Comparison of ENCODE assay signal across 22 mouse cellular contexts in the genomic region with DNA sequence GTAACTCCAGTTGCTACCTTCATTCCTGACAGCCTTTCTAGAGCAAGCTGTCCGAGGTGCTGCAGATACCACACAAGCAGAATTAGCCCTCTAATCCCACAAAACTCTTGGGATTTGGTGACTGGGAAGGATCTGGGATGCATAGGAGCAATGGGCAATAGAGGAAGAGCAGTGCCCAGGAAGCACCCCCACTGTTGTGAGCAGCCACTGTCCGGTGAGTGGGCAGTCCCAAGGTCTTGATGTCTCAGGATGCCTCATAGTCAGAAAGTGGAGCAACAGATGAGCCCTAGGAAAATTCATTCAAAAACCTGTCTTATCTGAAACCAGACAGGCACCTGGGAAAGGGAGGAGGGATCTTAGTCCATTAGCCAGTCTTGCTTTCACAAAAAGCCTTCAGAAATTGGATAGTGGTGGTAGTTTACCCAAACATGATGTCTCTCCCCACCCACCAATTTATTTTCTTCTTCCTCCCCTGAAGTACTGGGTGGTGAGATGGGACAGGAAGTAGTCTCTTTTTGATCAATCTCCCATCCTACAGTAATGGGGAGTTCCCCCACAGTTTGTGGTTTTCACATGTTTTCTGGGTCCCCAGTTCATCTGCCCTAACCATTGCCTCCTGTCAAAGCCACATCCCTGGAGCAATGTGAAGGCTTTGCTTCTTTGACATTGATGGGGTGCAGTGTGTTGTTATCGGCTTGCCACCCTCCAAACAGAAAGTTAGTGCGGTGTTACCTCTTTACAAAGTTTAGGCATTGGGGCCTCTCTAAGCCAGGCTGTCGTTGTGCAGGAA. TPM values are rescaled to one million over a fixed set of nuclear protein-coding genes. Genes with fewer than 3 reads are reported as not detected.
DNase-seq lines count a peak whose midpoint lies in the region; ATAC-seq lines count a peak whose summit lies in the region.
"Had no signal": no experiment of that assay in that cellular context is flagged by ENCODE, and none has a peak within 500 bp of the region (broad histone marks: within the 10 kb centered on the region; RNA-seq: fewer than 3 reads in every experiment).

No protein-coding gene starts in this region.

- peaks cover 4% of the 10 kb centered on the region for H3K4me1 ChIP-seq in intestine, embryonic 15.5 days (replicated peaks)

- no peaks in the 10 kb centered on the region for H3K27me3 ChIP-seq in intestine, embryonic 15.5 days (replicated peaks)
- H3K27me3 ChIP-seq: heart, embryonic 12.5 days had no signal

- no peaks in the 10 kb centered on the region for H3K36me3 ChIP-seq in intestine, embryonic 15.5 days
- H3K36me3 ChIP-seq: heart, embryonic 12.5 days had no signal

- no peak overlapping the region for H3K9ac ChIP-seq in intestine, embryonic 15.5 days
- H3K9ac ChIP-seq: heart, embryonic 12.5 days; hindbrain, embryonic 14.5 days had no signal

- ATAC-seq in intestine, embryonic 15.5 days: no peak
- ATAC-seq: Patski had no signal

- no peak overlapping the region for H3K4me3 ChIP-seq in intestine, embryonic 15.5 days (replicated peaks)
- H3K4me3 ChIP-seq: heart, embryonic 12.5 days had no signal

- 89% methylated on average over 5 of the region's 5 CpGs for WGBS in intestine, embryonic 15.5 days

- intact Hi-C loops in heart, postnatal 14 days (cut with DNase I): no loop called here

- no peak overlapping the region for H3K27ac ChIP-seq in intestine, embryonic 15.5 days
- H3K27ac ChIP-seq: hindbrain, embryonic 14.5 days had no signal

- no peak overlapping the region for H3K4me2 ChIP-seq in intestine, embryonic 15.5 days (replicated peaks)
- H3K4me2 ChIP-seq: heart, embryonic 12.5 days; hindbrain, embryonic 14.5 days; midbrain, embryonic 11.5 days had no signal

- no peaks in the 10 kb centered on the region for H3K9me3 ChIP-seq in intestine, embryonic 15.5 days
- H3K9me3 ChIP-seq: heart, embryonic 12.5 days had no signal

- peak; percentile 39 for DNase-seq in lung, postnatal 25 days (ENCODE audit: low spot score)
- DNase-seq in lung, postnatal 4 days: no peak
- peak; percentile 89 for DNase-seq in T-cell, adult 2 months (ENCODE audit: low spot score)
- peak; percentile 74 to 86 for DNase-seq in natural killer cell, adult 2 months (ENCODE audit: low spot score in 2 of 2)
- DNase-seq in thymus, postnatal 25 days: peak; percentile 54
- DNase-seq in heart, postnatal 14 days: no peak
- no peak for DNase-seq in cerebellum, postnatal 25 days
- DNase-seq: cerebellum, adult 18-20 months; cerebellum, postnatal 36 days; heart, postnatal 36 days; kidney, adult 11 months; kidney, postnatal 14 days; left cerebral cortex, postnatal 4 days; liver; lung, adult 18-20 months; lung, postnatal 14 days; right cerebral cortex, postnatal 14 days had no signal

RNA-seq across cellular contexts. Expression of a gene that starts 29.7 kb away (rescaled TPM):
- 10 to 100 TPM in 1 of 2 experiments, 1 to 10 TPM in 1; 4.0 to 12.0 TPM for total RNA-seq in heart, postnatal 14 days (2021)
- 0.19 and 0.23 TPM in 2 replicates for polyA plus RNA-seq in intestine, embryonic 15.5 days (2015; fragmentation: Nextera tagmentation; extraction: Ambion mirVana)

RNA-seq across cellular contexts. Expression of a gene that starts 50.1 kb away (rescaled TPM):
- total RNA-seq in heart, postnatal 14 days (2021): 10 to 100 TPM; 26.5 to 28.0 TPM
- polyA plus RNA-seq in intestine, embryonic 15.5 days (2015; fragmentation: Nextera tagmentation; extraction: Ambion mirVana): 25.6 and 27.1 TPM in 2 replicates

Comparison
In these comparisons a context has a peak if more than half of its experiments do, and no peak if none do; other contexts are left out.
1. DNase-seq: peak in lung, postnatal 25 days (single experiment), T-cell, adult 2 months (single experiment), natural killer cell, adult 2 months (2 of 2) and thymus, postnatal 25 days (single experiment); none in lung, postnatal 4 days (0 of 2), heart, postnatal 14 days (0 of 2) and cerebellum, postnatal 25 days (0 of 2).